Mouse (Mus musculus) cortical plate, adult 2 months (tissue): ENCODE measurements around the gene Cyp17a1.
A peak's percentile ranks its signal among the peaks of the same experiment; 100 is the strongest.

Experiments
- CTCF ChIP-seq: fragments of 200-500 bp; IDR thresholded peaks from 2 replicates; pipeline ENCODE4 v1.5.1; 2011; ENCODE audit warnings: mild to moderate bottlenecking, control low read depth, low read length; ENCODE audit not compliant: insufficient read depth; ENCODE audit errors: extremely low read depth
- POLR2A ChIP-seq: fragments of 200-500 bp; IDR thresholded peaks from 2 replicates; pipeline ENCODE4 v1.6.1; 2011; ENCODE audit warnings: mild to moderate bottlenecking, low read length, control low read depth; ENCODE audit not compliant: insufficient read depth; ENCODE audit errors: extremely low read depth

DNA sequence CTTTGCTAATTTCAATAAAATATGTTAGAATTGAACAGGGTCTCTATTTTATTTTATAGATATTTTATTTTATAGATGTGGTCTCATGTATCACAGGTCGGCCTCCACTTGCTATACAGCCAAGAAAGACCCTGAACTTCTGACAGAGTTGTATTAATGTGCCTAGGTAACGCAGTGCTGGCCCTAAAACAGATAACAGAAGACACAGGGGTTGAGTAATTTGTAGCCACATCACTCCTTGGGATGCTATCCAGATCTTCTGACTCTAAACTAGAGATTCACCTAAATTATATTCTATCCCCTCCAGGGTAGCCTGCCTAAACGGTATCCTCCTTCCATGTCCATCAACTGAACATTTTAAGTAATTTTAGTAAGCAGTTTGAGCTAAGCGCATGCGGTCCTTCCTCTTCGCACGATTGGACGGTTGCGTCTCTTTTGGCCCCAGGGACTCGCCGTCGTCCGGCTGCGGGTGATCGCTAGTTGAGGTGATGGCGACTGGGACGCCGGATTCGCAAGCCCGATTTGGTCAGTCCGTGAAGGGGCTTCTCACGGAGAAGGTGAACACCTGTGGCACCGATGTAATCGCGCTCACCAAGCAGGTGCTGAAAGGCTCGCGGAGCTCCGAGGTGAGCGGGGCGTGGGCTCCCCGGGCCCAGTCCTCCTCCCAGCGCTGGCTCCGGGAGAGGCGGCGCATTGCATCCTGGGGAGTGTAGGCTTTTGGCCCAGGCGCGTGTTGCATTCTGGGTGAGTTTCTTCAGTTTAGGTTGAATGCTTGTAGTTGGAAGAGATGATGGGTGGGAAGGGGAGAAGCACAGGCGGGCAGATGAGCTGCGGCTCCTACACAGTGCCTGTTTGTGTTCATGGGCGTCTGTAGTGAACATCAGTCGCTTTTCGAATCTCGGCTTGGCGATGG is 16.7 kb upstream of the Cyp17a1 start, which contains the start of gene Borcs7:
- TF ChIP-seq POLR2A (peak; percentile 67), CTCF (no peak)
